Mouse (Mus musculus) liver, embryonic 11.5 days (tissue): Measurements from ENCODE around the gene Krtap11-1. TPM values are rescaled to one million over a fixed set of nuclear protein-coding genes. Genes with fewer than 3 reads are reported as not detected.

Experiments used
- ATAC-seq: fragments of 200-750 bp; cut with Nextera tagmentation; replicated peaks from 2 replicates; pipeline ENCODE4 v1.8.0; 2017; ENCODE audit warnings: moderate number of reproducible peaks, mild to moderate bottlenecking, moderate TSS enrichment, moderate library complexity; ENCODE audit not compliant: low FRiP score
- DNase-seq: peaks from one replicate; pipeline ENCODE4 v3.0.0-alpha.2; 2017; ENCODE audit warnings: low spot score
- H3K27ac ChIP-seq: fragments of 300-500 bp; sonication (generic); 2 replicates; pipeline ENCODE4 v1.5.1; 2014; ENCODE audit warnings: mild to moderate bottlenecking, low read depth, low read length, control low read depth
- H3K27me3 ChIP-seq: fragments of 300-500 bp; sonication (generic); replicated peaks from 2 replicates; pipeline ENCODE4 v1.6.1; 2014; ENCODE audit warnings: low read length, mixed read lengths; ENCODE audit not compliant: control insufficient read depth, insufficient read depth
- H3K36me3 ChIP-seq: fragments of 300-500 bp; sonication (generic); 2 replicates; pipeline ENCODE4 v1.6.1; 2014; ENCODE audit warnings: mild to moderate bottlenecking, low read length, moderate library complexity, mixed read lengths; ENCODE audit not compliant: control insufficient read depth, insufficient read depth
- H3K4me1 ChIP-seq: fragments of 300-500 bp; sonication (generic); replicated peaks from 2 replicates; pipeline ENCODE4 v1.6.1; 2014; ENCODE audit warnings: low read length, mixed read lengths; ENCODE audit not compliant: control insufficient read depth, insufficient read depth
- H3K4me2 ChIP-seq: fragments of 300-500 bp; sonication (generic); 2 replicates; pipeline ENCODE4 v1.6.1; 2014; ENCODE audit warnings: mild to moderate bottlenecking, control low read depth, moderate library complexity
- H3K4me3 ChIP-seq: fragments of 300-500 bp; sonication (generic); 2 replicates; pipeline ENCODE4 v1.5.1; 2014; ENCODE audit warnings: low read depth, low read length, control low read depth
- H3K9ac ChIP-seq: fragments of 300-500 bp; sonication (generic); 2 replicates; pipeline ENCODE4 v1.6.1; 2014; ENCODE audit warnings: low read depth, low read length, control low read depth
- H3K9me3 ChIP-seq: fragments of 300-500 bp; sonication (generic); 2 replicates; pipeline ENCODE4 v1.6.1; 2016; ENCODE audit warnings: low read length, inconsistent platforms, mixed read lengths; ENCODE audit not compliant: control insufficient read depth
- WGBS: fragments of 180-500 bp; shearing (Covaris S2); extraction: QIAGEN DNeasy Blood & Tissue Kit; methylation state at CpG from one replicate; pipeline ENCODE4 v1.1.7; 2014; 5-methylcytosine and 5-hydroxymethylcytosine counted together
- polyA plus RNA-seq: library from polyadenylated mRNA; unstranded; fragments of >200 nt; fragmentation: Nextera tagmentation; extraction: Ambion mirVana; gene quantifications from 2 replicates; pipeline ENCODE4 v1.2.1, GENCODE M21; 2014

Krtap11-1 gene
- polyA plus RNA-seq = not detected in 2 replicates

GRCm38 (mm10) chr16:89571083-89571482 lies at the start of gene Krtap11-1:
Krtap11-1 (minus strand) TSS chr16:89571183.
- ATAC-seq = no peak
- H3K9me3 ChIP-seq = no peaks in the 10 kb centered on the region
- DNase-seq = no peak
- H3K4me1 ChIP-seq = no peaks in the 10 kb centered on the region
- WGBS = 85% methylated on average over 5 of the region's 5 CpGs
- H3K9ac ChIP-seq = no peak within 1 kb of the TSS
- H3K36me3 ChIP-seq = no peaks in the 10 kb centered on the region
- no peak within 1 kb of the TSS for H3K4me3 ChIP-seq
- H3K4me2 ChIP-seq = no peak within 1 kb of the TSS
- H3K27ac ChIP-seq = no peak within 1 kb of the TSS
- no peaks in the 10 kb centered on the region for H3K27me3 ChIP-seq

GRCm38 (mm10) chr16:89618190-89618589 lies 47.2 kb upstream of the Krtap11-1 start:
- H3K9me3 ChIP-seq = no peaks in the 10 kb centered on the region
- no peak overlapping the region for H3K27ac ChIP-seq
- no peak overlapping the region for H3K4me3 ChIP-seq
- no peak overlapping the region for H3K4me2 ChIP-seq
- H3K9ac ChIP-seq = no peak overlapping the region
- H3K4me1 ChIP-seq = no peaks in the 10 kb centered on the region
- WGBS = 85% methylated on average over 7 of the region's 7 CpGs
- H3K36me3 ChIP-seq = no peaks in the 10 kb centered on the region
- ATAC-seq = no peak
- no peak for DNase-seq
- H3K27me3 ChIP-seq = no peaks in the 10 kb centered on the region

GRCm38 (mm10) chr16:89617251-89617650 lies 46.3 kb upstream of the Krtap11-1 start:
- Histone ChIP-seq H3K27ac (no peak overlapping the region), H3K9ac (no peak overlapping the region), H3K4me3 (no peak overlapping the region), H3K9me3 (no peaks in the 10 kb centered on the region), H3K27me3 (no peaks in the 10 kb centered on the region), H3K36me3 (no peaks in the 10 kb centered on the region), H3K4me2 (no peak overlapping the region), H3K4me1 (no peaks in the 10 kb centered on the region)
- DNase-seq (no peak), ATAC-seq (no peak)
- 57% methylated on average over 3 of the region's 3 CpGs for WGBS

- DNase-seq = no peak
- 82% methylated on average over 12 of the region's 12 CpGs for WGBS
- no peak overlapping the region for H3K27ac ChIP-seq
- no peak for ATAC-seq
- no peaks in the 10 kb centered on the region for H3K9me3 ChIP-seq
- no peaks in the 10 kb centered on the region for H3K36me3 ChIP-seq
- no peaks in the 10 kb centered on the region for H3K27me3 ChIP-seq
- H3K4me2 ChIP-seq = no peak overlapping the region
- H3K4me3 ChIP-seq = no peak overlapping the region
- no peak overlapping the region for H3K9ac ChIP-seq
- no peaks in the 10 kb centered on the region for H3K4me1 ChIP-seq
Observed at GRCm38 (mm10) chr16:89613726-89614125, 42.7 kb upstream of the Krtap11-1 start.

GRCm38 (mm10) chr16:89608791-89609185 lies 37.8 kb upstream of the Krtap11-1 start:
- Histone ChIP-seq H3K4me3 (no peak overlapping the region), H3K9me3 (no peaks in the 10 kb centered on the region; the same call in 1 of the 2 replicates), H3K27ac (no peak overlapping the region), H3K27me3 (no peaks in the 10 kb centered on the region), H3K9ac (no peak overlapping the region), H3K4me1 (no peaks in the 10 kb centered on the region), H3K4me2 (no peak overlapping the region), H3K36me3 (no peaks in the 10 kb centered on the region)
- WGBS = 68% methylated on average over 4 of the region's 4 CpGs
- ATAC-seq = no peak
- no peak for DNase-seq

- H3K4me3 ChIP-seq = no peak overlapping the region
- H3K27me3 ChIP-seq = no peaks in the 10 kb centered on the region
- no peaks in the 10 kb centered on the region for H3K36me3 ChIP-seq
- DNase-seq = no peak
- WGBS = 90% methylated on average over 12 of the region's 12 CpGs
- H3K4me1 ChIP-seq = no peaks in the 10 kb centered on the region
- no peak overlapping the region for H3K4me2 ChIP-seq
- H3K27ac ChIP-seq = no peak overlapping the region
- H3K9ac ChIP-seq = no peak overlapping the region
- ATAC-seq = no peak
- no peaks in the 10 kb centered on the region; the same call in 1 of the 2 replicates for H3K9me3 ChIP-seq
Observed at GRCm38 (mm10) chr16:89608161-89608790, 37.3 kb upstream of the Krtap11-1 start.

- no peak overlapping the region for H3K4me2 ChIP-seq
- H3K9ac ChIP-seq = no peak overlapping the region
- H3K27ac ChIP-seq = no peak overlapping the region
- no peak overlapping the region for H3K4me3 ChIP-seq
- no peak for DNase-seq
- H3K4me1 ChIP-seq = no peaks in the 10 kb centered on the region
- WGBS = 87% methylated on average over 3 of the region's 3 CpGs
- no peaks in the 10 kb centered on the region for H3K27me3 ChIP-seq
- no peaks in the 10 kb centered on the region for H3K36me3 ChIP-seq
- no peak for ATAC-seq
- no peaks in the 10 kb centered on the region; the same call in 1 of the 2 replicates for H3K9me3 ChIP-seq
Observed at GRCm38 (mm10) chr16:89606951-89607350, 36.0 kb upstream of the Krtap11-1 start.

GRCm38 (mm10) chr16:89587209-89587608 lies 16.2 kb upstream of the Krtap11-1 start:
- ATAC-seq (no peak), DNase-seq (no peak)
- Histone ChIP-seq H3K4me3 (no peak overlapping the region), H3K4me1 (no peaks in the 10 kb centered on the region), H3K4me2 (no peak overlapping the region), H3K36me3 (no peaks in the 10 kb centered on the region), H3K27me3 (no peaks in the 10 kb centered on the region), H3K9ac (no peak overlapping the region), H3K9me3 (no peaks in the 10 kb centered on the region), H3K27ac (no peak overlapping the region)
- WGBS = 62% methylated on average over 3 of the region's 3 CpGs
